Mouse (Mus musculus) myocyte (in vitro differentiated cells): ENCODE results near the gene Pthlh.

Experiments used
- POLR2A ChIP-seq: IDR thresholded peaks from one replicate; pipeline ENCODE4 v1.6.1; 2011; ENCODE audit warnings: low read depth, mild to moderate bottlenecking, control low read depth, moderate library complexity; ENCODE audit not compliant: insufficient read length
- POLR2AphosphoS2 ChIP-seq: IDR thresholded peaks from one replicate; pipeline ENCODE4 v1.6.1; 2011; ENCODE audit warnings: low read depth, control low read depth; ENCODE audit not compliant: insufficient read length

GRCm38 (mm10) chr6:147263178-147263577, 805 bp downstream of the Pthlh start:
- TF ChIP-seq POLR2A (no peak), POLR2AphosphoS2 (no peak)
